Mouse (Mus musculus): Measurements from ENCODE around the gene Fstl1. TPM values are rescaled to one million over a fixed set of nuclear protein-coding genes. Genes with fewer than 3 reads are reported as not detected.

Gene Fstl1
- polyA plus RNA-seq, 1 experiment = 25.8 TPM

DNA sequence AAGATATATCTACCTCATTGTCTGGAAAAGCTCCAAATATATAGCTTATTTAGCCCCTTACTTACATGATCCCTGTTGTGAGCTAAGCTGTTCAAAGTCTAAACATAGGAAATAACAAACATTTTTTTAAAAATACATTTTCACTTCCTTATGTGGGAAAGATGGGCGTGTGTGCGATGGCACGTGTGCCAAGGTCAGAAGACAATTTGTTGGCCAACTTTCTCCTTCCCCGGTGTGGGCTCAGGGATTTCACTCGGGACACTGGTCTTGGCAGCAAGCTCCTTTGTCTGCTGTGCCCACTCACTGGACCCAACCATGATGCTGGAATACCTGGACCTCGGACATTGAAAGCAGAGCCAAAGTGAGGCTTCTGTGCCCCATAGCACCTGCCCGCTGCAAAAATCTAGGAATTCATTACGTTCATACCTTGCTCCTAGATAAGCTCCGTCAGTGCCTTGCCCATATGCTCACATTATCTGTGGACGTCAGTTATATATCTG lies 19.0 kb downstream of the Fstl1 start:
- no peaks in the 10 kb centered on the region for H3K36me3 ChIP-seq (ENCODE audit: control insufficient read depth, insufficient read depth, low read length)
- H3K4me3 ChIP-seq (ENCODE audit: insufficient read depth, low read depth, low read length) = no peak overlapping the region
- no peak overlapping the region for H3K27ac ChIP-seq (ENCODE audit: insufficient read depth, low read depth, low read length)
- 81% methylated on average over 10 of the region's 10 CpGs for WGBS
- TF ChIP-seq POLR2A (IDR thresholded peaks at IDR 0.05; ENCODE audit: low read depth, low read length) (no peak), CTCF (conservative IDR thresholded peaks at IDR 0.05; ENCODE audit: insufficient read depth, insufficient read length, low read depth, low read length) (no peak)
- DNase-seq = no peak
- no peaks in the 10 kb centered on the region; the same call in 1 of the 2 replicates for H3K4me1 ChIP-seq (ENCODE audit: control insufficient read depth, insufficient read depth, low read length)
- no peaks in the 10 kb centered on the region for H3K27me3 ChIP-seq (replicated peaks; ENCODE audit: control insufficient read depth, insufficient read depth, low read length)

DNA sequence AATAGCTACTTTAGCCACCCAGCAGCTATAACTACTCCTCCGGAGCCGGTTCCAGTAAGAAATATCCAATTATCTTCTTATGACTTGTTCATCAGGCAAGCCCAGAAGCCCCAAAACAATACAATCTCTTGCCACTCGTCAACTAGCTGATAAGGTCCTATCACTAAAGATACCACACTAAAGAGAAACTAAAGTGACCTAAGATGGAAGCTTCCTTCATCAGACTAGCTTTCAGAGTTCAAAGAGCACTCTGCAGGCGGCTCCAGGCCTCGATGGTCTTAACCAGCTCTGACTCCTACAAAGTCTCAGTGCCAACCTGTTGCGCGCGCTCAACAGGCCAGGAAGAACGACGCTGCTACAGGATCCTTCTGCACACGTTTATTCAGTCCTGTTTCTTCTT lies 19.6 kb downstream of the Fstl1 start:
- TF ChIP-seq CTCF (conservative IDR thresholded peaks at IDR 0.05; ENCODE audit: insufficient read depth, insufficient read length, low read depth, low read length) = no peak
- TF ChIP-seq POLR2A (IDR thresholded peaks at IDR 0.05; ENCODE audit: low read depth, low read length) = no peak
- no peaks in the 10 kb centered on the region for H3K36me3 ChIP-seq (ENCODE audit: control insufficient read depth, insufficient read depth, low read length)
- 93% methylated on average over 11 of the region's 11 CpGs for WGBS

DNA sequence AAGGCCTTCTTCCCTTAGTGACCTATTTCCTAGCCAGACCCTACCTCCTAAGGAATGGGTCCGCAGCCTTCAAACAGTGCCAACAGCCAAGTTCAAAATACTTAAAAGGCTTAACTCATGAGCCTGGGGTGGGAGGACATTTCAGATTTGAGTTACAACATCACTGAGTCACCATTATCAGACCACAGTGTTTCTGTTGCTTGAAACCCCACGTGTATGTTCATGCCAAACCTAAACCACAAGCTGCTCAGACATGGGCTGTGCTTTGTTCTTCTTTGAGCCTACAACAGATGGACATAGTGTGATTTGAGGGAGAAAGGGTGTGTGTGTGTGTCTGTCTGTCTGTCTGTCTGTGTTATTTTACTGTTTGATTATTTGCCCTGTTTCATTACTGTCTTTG lies 24.4 kb downstream of the Fstl1 start:
- Histone ChIP-seq H3K4me1 (ENCODE audit: control insufficient read depth, insufficient read depth, low read length) (no peaks in the 10 kb centered on the region), H3K27me3 (replicated peaks; ENCODE audit: control insufficient read depth, insufficient read depth, low read length) (no peaks in the 10 kb centered on the region), H3K27ac (ENCODE audit: insufficient read depth, low read depth, low read length) (no peak overlapping the region), H3K36me3 (ENCODE audit: control insufficient read depth, insufficient read depth, low read length) (no peaks in the 10 kb centered on the region), H3K4me3 (ENCODE audit: insufficient read depth, low read depth, low read length) (no peak overlapping the region)
- DNase-seq = no peak
- 77% methylated on average over 2 of the region's 2 CpGs for WGBS
- TF ChIP-seq POLR2A (IDR thresholded peaks at IDR 0.05; ENCODE audit: low read depth, low read length) (no peak), CTCF (conservative IDR thresholded peaks at IDR 0.05; ENCODE audit: insufficient read depth, insufficient read length, low read depth, low read length) (no peak)

More for the DNA sequence above, 19.6 kb downstream of the Fstl1 start:
- DNase-seq = no peak
- Histone ChIP-seq H3K4me1 (ENCODE audit: control insufficient read depth, insufficient read depth, low read length) (no peaks in the 10 kb centered on the region), H3K27me3 (replicated peaks; ENCODE audit: control insufficient read depth, insufficient read depth, low read length) (no peaks in the 10 kb centered on the region), H3K27ac (ENCODE audit: insufficient read depth, low read depth, low read length) (no peak overlapping the region), H3K4me3 (ENCODE audit: insufficient read depth, low read depth, low read length) (no peak overlapping the region)

- H3K4me1 ChIP-seq (ENCODE audit: control insufficient read depth, insufficient read depth, low read length) = no peaks in the 10 kb centered on the region
- no peaks in the 10 kb centered on the region for H3K27me3 ChIP-seq (replicated peaks; ENCODE audit: control insufficient read depth, insufficient read depth, low read length)
- no peak for TF ChIP-seq CTCF (conservative IDR thresholded peaks at IDR 0.05; ENCODE audit: insufficient read depth, insufficient read length, low read depth, low read length)
- no peak for TF ChIP-seq POLR2A (IDR thresholded peaks at IDR 0.05; ENCODE audit: low read depth, low read length)
- DNase-seq = no peak
- WGBS = 70% methylated on average over 4 of the region's 4 CpGs
- no peak overlapping the region for H3K27ac ChIP-seq (ENCODE audit: insufficient read depth, low read depth, low read length)
- no peaks in the 10 kb centered on the region for H3K36me3 ChIP-seq (ENCODE audit: control insufficient read depth, insufficient read depth, low read length)
- H3K4me3 ChIP-seq (ENCODE audit: insufficient read depth, low read depth, low read length) = no peak overlapping the region
Observed at GRCm38 (mm10) chr16:37802686-37803295, 26.1 kb downstream of the Fstl1 start.

GRCm38 (mm10) chr16:37803387-37803950 lies 26.8 kb downstream of the Fstl1 start:
- H3K27me3 ChIP-seq (replicated peaks; ENCODE audit: control insufficient read depth, insufficient read depth, low read length) = no peaks in the 10 kb centered on the region
- TF ChIP-seq POLR2A (IDR thresholded peaks at IDR 0.05; ENCODE audit: low read depth, low read length) = no peak
- no peak for TF ChIP-seq CTCF (conservative IDR thresholded peaks at IDR 0.05; ENCODE audit: insufficient read depth, insufficient read length, low read depth, low read length)
- no peaks in the 10 kb centered on the region for H3K36me3 ChIP-seq (ENCODE audit: control insufficient read depth, insufficient read depth, low read length)
- DNase-seq = no peak
- H3K4me1 ChIP-seq (ENCODE audit: control insufficient read depth, insufficient read depth, low read length) = no peaks in the 10 kb centered on the region
- no peak overlapping the region for H3K27ac ChIP-seq (ENCODE audit: insufficient read depth, low read depth, low read length)
- 96% methylated on average over 9 of the region's 9 CpGs for WGBS
- no peak overlapping the region for H3K4me3 ChIP-seq (ENCODE audit: insufficient read depth, low read depth, low read length)

DNA sequence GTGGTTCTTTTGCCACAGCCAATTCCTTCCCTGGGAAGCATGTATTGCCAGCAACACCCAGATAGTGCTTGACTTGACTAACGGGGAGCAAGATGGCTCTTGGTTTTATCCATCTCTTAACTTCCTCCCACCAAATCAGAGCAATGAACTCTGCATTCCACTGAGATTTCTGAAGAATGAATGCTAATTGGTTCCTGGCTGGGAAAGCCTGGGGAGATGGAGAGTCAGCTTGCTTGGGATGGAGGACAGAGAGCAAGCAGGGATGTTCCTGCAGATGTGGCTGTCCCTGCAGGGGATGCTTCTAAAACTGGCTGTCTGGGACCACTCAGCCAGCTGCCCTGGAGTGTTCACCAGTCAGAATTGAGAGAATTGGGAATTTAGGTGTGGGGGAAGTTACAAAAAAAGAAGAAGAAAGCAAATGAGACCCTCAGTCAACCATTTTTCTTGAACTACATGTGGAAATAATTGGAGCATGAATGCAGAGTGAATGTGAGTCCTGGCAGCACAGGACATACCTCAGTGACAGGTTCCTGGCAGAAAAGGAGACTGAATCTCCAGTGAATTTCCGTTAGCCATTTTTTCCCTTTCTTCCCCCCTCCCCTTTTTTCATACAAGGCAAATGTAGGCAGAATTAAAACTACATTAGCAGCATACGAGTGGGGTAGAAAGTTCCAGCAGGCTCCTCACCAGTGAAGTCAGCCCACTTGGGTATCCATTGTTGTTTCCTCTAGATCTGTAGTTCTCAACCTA lies 29.2 kb downstream of the Fstl1 start:
- no peak overlapping the region for H3K27ac ChIP-seq (ENCODE audit: insufficient read depth, low read depth, low read length)
- 0 out of 2 replicates have a peak, but pooled peaks cover 2% of the 10 kb centered on the region for H3K4me1 ChIP-seq (ENCODE audit: control insufficient read depth, insufficient read depth, low read length)
- no peak overlapping the region for H3K4me3 ChIP-seq (ENCODE audit: insufficient read depth, low read depth, low read length)
- WGBS = 62% methylated on average over 3 of the region's 3 CpGs
- H3K36me3 ChIP-seq (ENCODE audit: control insufficient read depth, insufficient read depth, low read length) = no peaks in the 10 kb centered on the region
- H3K27me3 ChIP-seq (replicated peaks; ENCODE audit: control insufficient read depth, insufficient read depth, low read length) = no peaks in the 10 kb centered on the region
- no peak for TF ChIP-seq CTCF (conservative IDR thresholded peaks at IDR 0.05; ENCODE audit: insufficient read depth, insufficient read length, low read depth, low read length)
- no peak for TF ChIP-seq POLR2A (IDR thresholded peaks at IDR 0.05; ENCODE audit: low read depth, low read length)
- DNase-seq = no peak

- TF ChIP-seq POLR2A (IDR thresholded peaks at IDR 0.05; ENCODE audit: low read depth, low read length) (no peak), CTCF (conservative IDR thresholded peaks at IDR 0.05; ENCODE audit: insufficient read depth, insufficient read length, low read depth, low read length) (no peak)
- Histone ChIP-seq H3K27ac (ENCODE audit: insufficient read depth, low read depth, low read length) (no peak overlapping the region), H3K36me3 (ENCODE audit: control insufficient read depth, insufficient read depth, low read length) (no peaks in the 10 kb centered on the region), H3K27me3 (replicated peaks; ENCODE audit: control insufficient read depth, insufficient read depth, low read length) (no peaks in the 10 kb centered on the region), H3K4me1 (ENCODE audit: control insufficient read depth, insufficient read depth, low read length) (peaks cover 9% of the 10 kb centered on the region), H3K4me3 (ENCODE audit: insufficient read depth, low read depth, low read length) (no peak overlapping the region)
- no peak for DNase-seq
- WGBS = 83% methylated on average over 8 of the region's 8 CpGs
Observed at GRCm38 (mm10) chr16:37807269-37807668, 30.6 kb downstream of the Fstl1 start.
